Mouse (Mus musculus) heart, embryonic 11.5 days (tissue): Measurements from ENCODE around the gene Arpc5. TPM values are rescaled to one million over a fixed set of nuclear protein-coding genes. Genes with fewer than 3 reads are reported as not detected.

Experiments used
- ATAC-seq: fragments of 200-750 bp; cut with Nextera tagmentation; replicated peaks from 2 replicates; pipeline ENCODE4 v1.8.0; 2017; ENCODE audit warnings: moderate library complexity; ENCODE audit not compliant: insufficient number of reproducible peaks, low FRiP score, low TSS enrichment
- H3K27ac ChIP-seq: fragments of 300-500 bp; sonication (generic); 2 replicates; pipeline ENCODE4 v1.5.1; 2014; ENCODE audit warnings: mild to moderate bottlenecking, low read depth, low read length
- H3K27me3 ChIP-seq: fragments of 300-500 bp; sonication (generic); 2 replicates; pipeline ENCODE4 v1.6.1; 2014; ENCODE audit warnings: mild to moderate bottlenecking, low read length, mixed read lengths; ENCODE audit not compliant: control insufficient read depth, insufficient read depth
- H3K36me3 ChIP-seq: fragments of 300-500 bp; sonication (generic); 2 replicates; pipeline ENCODE4 v1.6.1; 2014; ENCODE audit warnings: mild to moderate bottlenecking, low read length, moderate library complexity, mixed read lengths; ENCODE audit not compliant: control insufficient read depth, insufficient read depth
- H3K4me1 ChIP-seq: fragments of 300-500 bp; sonication (generic); 2 replicates; pipeline ENCODE4 v1.6.1; 2014; ENCODE audit warnings: low read length; ENCODE audit not compliant: control insufficient read depth, insufficient read depth
- H3K4me2 ChIP-seq: fragments of 300-500 bp; sonication (generic); 2 replicates; pipeline ENCODE4 v1.6.1; 2014; ENCODE audit warnings: mild to moderate bottlenecking, moderate library complexity
- H3K4me3 ChIP-seq: fragments of 300-500 bp; sonication (generic); 2 replicates; pipeline ENCODE4 v1.5.1; 2014; ENCODE audit warnings: low read depth, low read length
- H3K9ac ChIP-seq: fragments of 300-500 bp; sonication (generic); 2 replicates; pipeline ENCODE4 v1.6.1; 2014; ENCODE audit warnings: mild to moderate bottlenecking, low read depth, low read length, moderate library complexity
- H3K9me3 ChIP-seq: fragments of 300-500 bp; sonication (generic); replicated peaks from 2 replicates; pipeline ENCODE4 v1.6.1; 2016; ENCODE audit warnings: low read length; ENCODE audit not compliant: control insufficient read depth
- WGBS: fragments of 180-500 bp; shearing (Covaris S2); extraction: QIAGEN DNeasy Blood & Tissue Kit; methylation state at CpG from one replicate; pipeline ENCODE4 v1.1.7; 2014; ENCODE audit not compliant: insufficient replicate concordance; 5-methylcytosine and 5-hydroxymethylcytosine counted together
- polyA plus RNA-seq: library from polyadenylated mRNA; unstranded; fragments of >200 nt; fragmentation: Nextera tagmentation; extraction: Ambion mirVana; gene quantifications from 2 replicates; pipeline ENCODE4 v1.2.1, GENCODE M21; 2014

Gene Arpc5
- polyA plus RNA-seq, 1 experiment from 2014 or later = 257 TPM

- ATAC-seq = peak; percentile 71; the same call in 1 of the 2 replicates
- H3K4me2 ChIP-seq = peak within 1 kb of the TSS; percentile 4; the same call in 1 of the 2 replicates
- WGBS = 13% methylated on average over 2 of the region's 2 CpGs
Measured at GRCm38 (mm10) chr1:152799897-152800296, 33.6 kb downstream of the Arpc5 start, which contains the start of gene Ncf2. Gene Ncf2 (plus strand): TSS chr1:152800194.

GRCm38 (mm10) chr1:152800633-152801176 lies 34.4 kb downstream of the Arpc5 start:
- no peak overlapping the region for H3K27ac ChIP-seq

More at GRCm38 (mm10) chr1:152799897-152800296, 33.6 kb downstream of the Arpc5 start, which contains the start of gene Ncf2:
- H3K36me3 ChIP-seq = no peaks in the 10 kb centered on the region
- no peak within 1 kb of the TSS for H3K4me3 ChIP-seq
- no peak within 1 kb of the TSS for H3K9ac ChIP-seq
- peak within 1 kb of the TSS; percentile 29; the same call in 1 of the 2 replicates for H3K27ac ChIP-seq
- H3K4me1 ChIP-seq = peaks cover 2% of the 10 kb centered on the region
- no peaks in the 10 kb centered on the region for H3K9me3 ChIP-seq
- no peaks in the 10 kb centered on the region for H3K27me3 ChIP-seq

GRCm38 (mm10) chr1:152804907-152805306 lies 38.6 kb downstream of the Arpc5 start:
- no peak overlapping the region for H3K27ac ChIP-seq
- H3K4me2 ChIP-seq = no peak overlapping the region
- ATAC-seq = no peak
- WGBS = 69% methylated on average over 6 of the region's 6 CpGs
- no peak overlapping the region for H3K4me3 ChIP-seq
- no peaks in the 10 kb centered on the region for H3K36me3 ChIP-seq
- H3K4me1 ChIP-seq = peaks cover 3% of the 10 kb centered on the region; the same call in 1 of the 2 replicates
- H3K9ac ChIP-seq = no peak overlapping the region
- no peaks in the 10 kb centered on the region for H3K9me3 ChIP-seq
- no peaks in the 10 kb centered on the region for H3K27me3 ChIP-seq

More at GRCm38 (mm10) chr1:152800633-152801176, 34.4 kb downstream of the Arpc5 start:
- Histone ChIP-seq H3K4me2 (peak overlapping the region; percentile 4; the same call in 1 of the 2 replicates), H3K4me3 (no peak overlapping the region), H3K9me3 (no peaks in the 10 kb centered on the region), H3K9ac (no peak overlapping the region), H3K27me3 (no peaks in the 10 kb centered on the region), H3K4me1 (peaks cover 2% of the 10 kb centered on the region), H3K36me3 (no peaks in the 10 kb centered on the region)
- WGBS = 79% methylated on average over 13 of the region's 13 CpGs
- ATAC-seq = no peak

GRCm38 (mm10) chr1:152807619-152808391 lies 41.5 kb downstream of the Arpc5 start:
- H3K4me1 ChIP-seq = 0 out of 2 replicates have a peak, but pooled peaks cover 3% of the 10 kb centered on the region
- no peak overlapping the region for H3K4me3 ChIP-seq
- H3K4me2 ChIP-seq = no peak overlapping the region
- H3K9ac ChIP-seq = no peak overlapping the region
- no peaks in the 10 kb centered on the region for H3K9me3 ChIP-seq
- H3K36me3 ChIP-seq = no peaks in the 10 kb centered on the region
- H3K27ac ChIP-seq = no peak overlapping the region
- ATAC-seq = no peak
- 70% methylated on average over 18 of the region's 18 CpGs for WGBS
- H3K27me3 ChIP-seq = no peaks in the 10 kb centered on the region

GRCm38 (mm10) chr1:152808392-152808680 lies 42.0 kb downstream of the Arpc5 start:
- no peak for ATAC-seq
- 0 out of 2 replicates have a peak, but pooled peaks cover 3% of the 10 kb centered on the region for H3K4me1 ChIP-seq
- 86% methylated on average over 2 of the region's 2 CpGs for WGBS
- H3K27ac ChIP-seq = no peak overlapping the region
- no peak overlapping the region for H3K9ac ChIP-seq
- no peaks in the 10 kb centered on the region for H3K27me3 ChIP-seq
- no peak overlapping the region for H3K4me2 ChIP-seq
- no peaks in the 10 kb centered on the region for H3K9me3 ChIP-seq
- no peak overlapping the region for H3K4me3 ChIP-seq
- H3K36me3 ChIP-seq = no peaks in the 10 kb centered on the region

- Histone ChIP-seq H3K4me3 (no peak overlapping the region), H3K9me3 (no peaks in the 10 kb centered on the region), H3K9ac (no peak overlapping the region), H3K27ac (peak overlapping the region; percentile 24; the same call in 1 of the 2 replicates), H3K27me3 (no peaks in the 10 kb centered on the region), H3K4me1 (0 out of 2 replicates have a peak, but pooled peaks cover 3% of the 10 kb centered on the region), H3K4me2 (no peak overlapping the region), H3K36me3 (no peaks in the 10 kb centered on the region)
- peak; percentile 80 for ATAC-seq
- WGBS = 31% methylated on average over 8 of the region's 8 CpGs
Measured at GRCm38 (mm10) chr1:152809541-152810252, 43.4 kb downstream of the Arpc5 start.

GRCm38 (mm10) chr1:152810533-152811439 lies 44.4 kb downstream of the Arpc5 start:
- ATAC-seq = no peak
- H3K4me1 ChIP-seq = peaks cover 12% of the 10 kb centered on the region
- no peaks in the 10 kb centered on the region for H3K27me3 ChIP-seq
- no peaks in the 10 kb centered on the region for H3K9me3 ChIP-seq
- H3K36me3 ChIP-seq = no peaks in the 10 kb centered on the region
- no peak overlapping the region for H3K27ac ChIP-seq
- WGBS = 76% methylated on average over 13 of the region's 13 CpGs
- no peak overlapping the region for H3K9ac ChIP-seq
- no peak overlapping the region for H3K4me3 ChIP-seq
- H3K4me2 ChIP-seq = no peak overlapping the region

- H3K27ac ChIP-seq = no peak overlapping the region
- H3K4me2 ChIP-seq = peak overlapping the region; percentile 16; the same call in 1 of the 2 replicates
- H3K9me3 ChIP-seq = no peaks in the 10 kb centered on the region
- H3K36me3 ChIP-seq = no peaks in the 10 kb centered on the region
- H3K4me1 ChIP-seq = peaks cover 17% of the 10 kb centered on the region
- no peak overlapping the region for H3K4me3 ChIP-seq
- 42% methylated on average over 7 of the region's 7 CpGs for WGBS
- H3K9ac ChIP-seq = no peak overlapping the region
- no peaks in the 10 kb centered on the region for H3K27me3 ChIP-seq
- peak; percentile 28; the same call in 1 of the 2 replicates for ATAC-seq
Measured at GRCm38 (mm10) chr1:152815265-152815701, 48.9 kb downstream of the Arpc5 start.
